ENCODE assay signal across 20 mouse cellular contexts in genomic region chr14:93349166-93349565, GRCm38 (mm10).
DNase-seq lines count a peak whose midpoint lies in the region; ATAC-seq and TF ChIP-seq lines count a peak whose summit lies in the region.
"Had no signal": no experiment of that assay in that cellular context is flagged by ENCODE, and none has a peak within 500 bp of the region (broad histone marks: within the 10 kb centered on the region; RNA-seq: fewer than 3 reads in every experiment).

No protein-coding gene starts in this region.

- no peak for TF ChIP-seq POLR2A in brain, embryonic 14.5 days (IDR thresholded peaks at IDR 0.05; ENCODE audit: borderline replicate concordance, extremely low read depth, insufficient read depth, insufficient read length, poor library complexity, severe bottlenecking)

- TF ChIP-seq CTCF in hindbrain, postnatal 0 days (IDR thresholded peaks at IDR 0.05; ENCODE audit: low read depth), result no peak
- TF ChIP-seq CTCF in brain, embryonic 14.5 days (IDR thresholded peaks at IDR 0.05; ENCODE audit: borderline replicate concordance, extremely low read depth, insufficient read depth, insufficient read length), result no peak

- no peaks in the 10 kb centered on the region for H3K9me3 ChIP-seq in hindbrain, postnatal 0 days (ENCODE audit: low read length)
- no peaks in the 10 kb centered on the region for H3K9me3 ChIP-seq in hindbrain, embryonic 11.5 days (ENCODE audit: control insufficient read depth, low read length)
- H3K9me3 ChIP-seq: forebrain, embryonic 10.5 days; heart, embryonic 12.5 days; hindbrain, embryonic 10.5 days; neural tube, embryonic 12.5 days had no signal

- no peaks in the 10 kb centered on the region for H3K27me3 ChIP-seq in hindbrain, postnatal 0 days (ENCODE audit: insufficient read depth, low read length)
- no peaks in the 10 kb centered on the region for H3K27me3 ChIP-seq in hindbrain, embryonic 11.5 days (ENCODE audit: control insufficient read depth, insufficient read depth, low read length)
- H3K27me3 ChIP-seq: heart, embryonic 12.5 days; neural tube, embryonic 12.5 days had no signal

- H3K9ac ChIP-seq in hindbrain, postnatal 0 days (replicated peaks; ENCODE audit: low read length), result no peak overlapping the region
- no peak overlapping the region for H3K9ac ChIP-seq in hindbrain, embryonic 11.5 days (ENCODE audit: low read depth, low read length)
- H3K9ac ChIP-seq: heart, embryonic 12.5 days; neural tube, embryonic 12.5 days had no signal

- H3K4me2 ChIP-seq in hindbrain, postnatal 0 days (ENCODE audit: low read depth, low read length), result no peak overlapping the region
- no peak overlapping the region for H3K4me2 ChIP-seq in hindbrain, embryonic 11.5 days (replicated peaks; ENCODE audit: low read depth, low read length)
- H3K4me2 ChIP-seq: heart, embryonic 12.5 days; neural tube, embryonic 12.5 days had no signal

- peaks cover 3% of the 10 kb centered on the region; the same call in 1 of the 2 replicates for H3K4me1 ChIP-seq in hindbrain, postnatal 0 days (ENCODE audit: insufficient read depth, low read length)
- H3K4me1 ChIP-seq in hindbrain, embryonic 11.5 days (replicated peaks; ENCODE audit: control insufficient read depth, insufficient read depth, low read length), result no peaks in the 10 kb centered on the region
- H3K4me1 ChIP-seq: heart, embryonic 12.5 days; neural tube, embryonic 12.5 days had no signal

- H3K27ac ChIP-seq in hindbrain, postnatal 0 days, result no peak overlapping the region
- no peak overlapping the region for H3K27ac ChIP-seq in hindbrain, embryonic 11.5 days (ENCODE audit: low read depth, low read length)
- H3K27ac ChIP-seq: forebrain, embryonic 10.5 days; hindbrain, embryonic 10.5 days; kidney, postnatal 0 days; neural tube, embryonic 12.5 days had no signal

- no peak overlapping the region for H3K4me3 ChIP-seq in hindbrain, postnatal 0 days (ENCODE audit: low read length)
- no peak overlapping the region for H3K4me3 ChIP-seq in hindbrain, embryonic 11.5 days (ENCODE audit: low read depth, low read length)
- H3K4me3 ChIP-seq: forebrain, embryonic 10.5 days; heart, embryonic 12.5 days; hindbrain, embryonic 10.5 days; neural tube, embryonic 12.5 days had no signal

- no peaks in the 10 kb centered on the region for H3K36me3 ChIP-seq in hindbrain, postnatal 0 days (ENCODE audit: insufficient read depth, low read length)
- H3K36me3 ChIP-seq in hindbrain, embryonic 11.5 days (ENCODE audit: control insufficient read depth, insufficient read depth, low read length), result no peaks in the 10 kb centered on the region
- H3K36me3 ChIP-seq: forebrain, embryonic 10.5 days; heart, embryonic 12.5 days; hindbrain, embryonic 10.5 days; neural tube, embryonic 12.5 days had no signal

- 37% methylated on average over 7 of the region's 7 CpGs for WGBS in hindbrain, postnatal 0 days
- WGBS in hindbrain, embryonic 11.5 days, result 52% methylated on average over 7 of the region's 7 CpGs

- intact Hi-C loops in gastrocnemius, postnatal 14 days (cut with DNase I; ENCODE audit: low total_unique reads), result no loop called here

- peak; percentile 62 for DNase-seq in hindbrain, postnatal 0 days (ENCODE audit: low spot score)
- no peak for DNase-seq in hindbrain, embryonic 11.5 days (ENCODE audit: low spot score)
- peak; percentile 72 for DNase-seq in brain, embryonic 14.5 days (ENCODE audit: low read depth)
- DNase-seq in cerebellum, adult 18-20 months, result peak; percentile 42 to 58
- DNase-seq in cerebellum, postnatal 14 days, result peak; percentile 80 to 87
- no peak for DNase-seq in adipocyte (ENCODE audit: low spot score)
- no peak for DNase-seq in gastrocnemius, postnatal 14 days
- DNase-seq in adrenal gland, postnatal 4 days (ENCODE audit: low spot score in 2 of 2), result no peak
- DNase-seq: adrenal gland, adult 8-10 months; heart, postnatal 10 days; kidney, adult 2 months; layer of hippocampus, adult 9-11 months; lung, postnatal 4 days; thymus, postnatal 14 days had no signal

- ATAC-seq in hindbrain, postnatal 0 days, result 0 out of 2 replicates have a peak, but pooled peaks have one; percentile 53
- ATAC-seq in hindbrain, embryonic 11.5 days (ENCODE audit: low FRiP score), result no peak
- ATAC-seq: inflammation-experienced regulatory T-cells, adult 6 months had no signal

Comparison
In these comparisons a context has a peak if more than half of its experiments do, and no peak if none do; other contexts are left out.
1. DNase-seq: peak in hindbrain, postnatal 0 days (single experiment), brain, embryonic 14.5 days (single experiment), cerebellum, adult 18-20 months (2 of 2) and cerebellum, postnatal 14 days (2 of 2); none in hindbrain, embryonic 11.5 days (single experiment), adipocyte (single experiment), gastrocnemius, postnatal 14 days (single experiment) and adrenal gland, postnatal 4 days (0 of 2).